Mouse (Mus musculus) embryonic facial prominence, embryonic 10.5 days (tissue): ENCODE measurements at regions not wholly inside any gene's neighbourhood (a gene's known extent, or its start where the extent isn't known, plus 50 kb on each side); places are given as distances from the start of the nearest gene placed in this dataset.

Source experiments
- DNase-seq: peaks from one replicate; pipeline ENCODE4 v3.0.0-alpha.2; 2017; ENCODE audit warnings: low spot score
- H3K27ac ChIP-seq: fragments of 300-500 bp; sonication (generic); replicated peaks from 2 replicates; pipeline ENCODE4 v1.5.1; 2016; ENCODE audit warnings: mild to moderate bottlenecking
- H3K27me3 ChIP-seq: fragments of 300-500 bp; sonication (generic); replicated peaks from 2 replicates; pipeline ENCODE4 v1.6.1; 2016; ENCODE audit warnings: low read depth, mild to moderate bottlenecking; ENCODE audit not compliant: poor library complexity, severe bottlenecking
- H3K36me3 ChIP-seq: fragments of 300-500 bp; sonication (generic); replicated peaks from 2 replicates; pipeline ENCODE4 v1.6.1; 2016; ENCODE audit warnings: mild to moderate bottlenecking, moderate library complexity
- H3K4me1 ChIP-seq: fragments of 300-500 bp; sonication (generic); 2 replicates; pipeline ENCODE4 v1.6.1; 2016
- H3K4me3 ChIP-seq: fragments of 300-500 bp; sonication (generic); 2 replicates; pipeline ENCODE4 v1.5.1; 2016; ENCODE audit warnings: mild to moderate bottlenecking, moderate library complexity
- H3K9me3 ChIP-seq: fragments of 300-500 bp; sonication (generic); 2 replicates; pipeline ENCODE4 v1.6.1; 2016; ENCODE audit warnings: mild to moderate bottlenecking
- WGBS: fragments of 180-500 bp; shearing (Covaris S2); methylation state at CpG from one replicate; pipeline ENCODE4 v1.1.7; 2016; 5-methylcytosine and 5-hydroxymethylcytosine counted together

DNA sequence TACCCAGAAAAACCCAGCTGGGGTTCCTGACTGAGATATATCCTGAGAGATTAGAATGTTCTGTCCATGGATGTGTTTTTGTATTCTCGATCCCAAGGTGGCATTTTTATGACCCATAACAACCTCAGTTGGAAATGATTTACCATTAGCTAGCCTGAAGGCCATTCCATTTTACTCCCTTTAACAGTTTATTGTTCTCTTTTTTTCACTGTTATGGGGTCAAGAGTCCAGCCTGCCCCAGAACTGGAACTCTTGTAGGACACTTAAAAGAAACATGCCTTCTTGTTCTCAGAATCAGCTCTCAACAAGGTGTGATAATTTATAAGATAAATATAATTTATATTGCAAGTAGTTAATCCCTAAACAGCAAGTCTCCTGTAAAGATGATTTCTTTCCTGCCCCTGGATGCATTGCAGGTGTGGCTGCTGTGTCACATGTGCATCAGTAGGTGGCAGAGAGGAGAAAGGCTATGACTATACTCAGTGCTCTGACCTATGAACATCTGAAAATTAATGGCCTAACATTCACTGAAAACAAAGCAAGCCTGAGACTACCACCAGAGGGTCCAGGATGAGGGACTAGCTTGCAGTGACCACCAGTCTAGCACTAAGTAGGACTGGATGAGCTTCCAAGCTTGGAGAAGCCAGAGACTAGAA, 181.6 kb upstream of the Gm527 start:
- Histone ChIP-seq H3K4me3 (no peak overlapping the region), H3K27me3 (no peaks in the 10 kb centered on the region)
- WGBS = 93% methylated on average over 1 of the region's 1 CpGs

DNA sequence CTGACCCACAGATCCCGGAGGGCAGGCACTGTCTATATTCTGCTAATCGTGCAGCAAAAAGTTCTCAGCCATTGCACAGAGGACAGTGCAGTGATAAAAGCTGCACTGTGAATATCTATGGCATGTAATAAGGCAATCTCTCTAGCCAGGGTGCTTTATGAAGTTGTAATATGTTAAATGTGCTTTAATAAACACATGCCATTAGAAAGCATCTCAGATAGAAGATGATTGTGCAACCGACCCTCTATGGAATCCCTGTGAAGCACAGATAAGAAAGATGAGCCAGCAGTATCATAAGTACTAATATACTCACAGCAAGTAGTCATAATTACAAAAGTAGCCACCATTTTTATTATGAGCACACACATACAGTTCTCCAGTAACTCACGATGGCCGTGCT, 214.3 kb upstream of the Gm527 start:
- Histone ChIP-seq H3K36me3 (no peaks in the 10 kb centered on the region), H3K4me1 (no peaks in the 10 kb centered on the region), H3K27ac (no peak overlapping the region), H3K9me3 (no peaks in the 10 kb centered on the region), H3K27me3 (no peaks in the 10 kb centered on the region), H3K4me3 (no peak overlapping the region)
- DNase-seq = no peak
- 92% methylated on average over 5 of the region's 5 CpGs for WGBS

More for the DNA sequence above, 181.6 kb upstream of the Gm527 start:
- Histone ChIP-seq H3K4me1 (no peaks in the 10 kb centered on the region), H3K27ac (no peak overlapping the region), H3K36me3 (no peaks in the 10 kb centered on the region), H3K9me3 (no peaks in the 10 kb centered on the region)
- no peak for DNase-seq

DNA sequence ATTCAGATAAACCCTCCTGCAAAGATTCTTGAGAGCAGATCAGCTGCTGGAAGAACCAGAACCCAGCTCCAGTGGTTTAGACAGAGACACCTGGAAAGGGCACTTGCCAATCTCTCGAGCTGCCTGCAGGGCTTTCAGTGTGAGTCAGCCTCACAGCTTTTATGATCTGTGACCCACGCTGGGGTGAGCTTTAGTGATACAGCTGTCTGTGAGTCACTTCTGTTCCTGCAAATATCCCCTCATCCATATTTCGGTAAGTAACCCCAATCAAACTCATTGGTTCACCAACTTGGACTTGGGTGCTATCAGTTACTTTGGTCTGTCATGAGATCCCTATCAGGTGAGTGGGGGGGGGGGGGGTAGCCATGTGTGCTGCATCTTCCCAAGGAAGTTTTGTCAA, 216.6 kb upstream of the Gm527 start:
- Histone ChIP-seq H3K36me3 (no peaks in the 10 kb centered on the region), H3K4me3 (no peak overlapping the region), H3K27me3 (no peaks in the 10 kb centered on the region), H3K4me1 (no peaks in the 10 kb centered on the region), H3K9me3 (no peaks in the 10 kb centered on the region), H3K27ac (no peak overlapping the region)
- 77% methylated on average over 3 of the region's 3 CpGs for WGBS
- DNase-seq = no peak

DNA sequence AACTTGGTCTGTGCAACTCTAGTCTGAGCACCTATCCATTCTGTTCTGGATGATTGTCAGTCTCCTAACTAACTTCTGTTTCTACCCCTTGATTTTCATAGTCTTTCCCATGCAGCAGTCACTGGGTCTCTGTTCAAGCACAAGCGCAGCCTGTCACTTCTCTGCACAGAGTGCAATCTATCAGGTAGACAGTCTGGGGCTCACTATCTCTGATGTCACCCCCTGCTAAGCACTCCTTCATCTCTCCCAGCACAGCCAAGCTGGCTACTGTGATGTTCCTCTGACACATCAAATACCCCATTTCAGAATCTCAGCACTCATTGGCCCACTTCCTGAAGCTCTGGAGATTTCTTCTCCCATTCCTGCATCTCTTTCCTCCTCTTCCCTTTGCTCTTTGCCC, 220.9 kb upstream of the Fscb start:
- H3K27ac ChIP-seq = no peak overlapping the region
- H3K27me3 ChIP-seq = no peaks in the 10 kb centered on the region
- WGBS = 85% methylated on average over 1 of the region's 1 CpGs
- DNase-seq = no peak
- no peaks in the 10 kb centered on the region for H3K9me3 ChIP-seq
- H3K36me3 ChIP-seq = no peaks in the 10 kb centered on the region
- peaks cover 9% of the 10 kb centered on the region for H3K4me1 ChIP-seq
- H3K4me3 ChIP-seq = no peak overlapping the region

DNA sequence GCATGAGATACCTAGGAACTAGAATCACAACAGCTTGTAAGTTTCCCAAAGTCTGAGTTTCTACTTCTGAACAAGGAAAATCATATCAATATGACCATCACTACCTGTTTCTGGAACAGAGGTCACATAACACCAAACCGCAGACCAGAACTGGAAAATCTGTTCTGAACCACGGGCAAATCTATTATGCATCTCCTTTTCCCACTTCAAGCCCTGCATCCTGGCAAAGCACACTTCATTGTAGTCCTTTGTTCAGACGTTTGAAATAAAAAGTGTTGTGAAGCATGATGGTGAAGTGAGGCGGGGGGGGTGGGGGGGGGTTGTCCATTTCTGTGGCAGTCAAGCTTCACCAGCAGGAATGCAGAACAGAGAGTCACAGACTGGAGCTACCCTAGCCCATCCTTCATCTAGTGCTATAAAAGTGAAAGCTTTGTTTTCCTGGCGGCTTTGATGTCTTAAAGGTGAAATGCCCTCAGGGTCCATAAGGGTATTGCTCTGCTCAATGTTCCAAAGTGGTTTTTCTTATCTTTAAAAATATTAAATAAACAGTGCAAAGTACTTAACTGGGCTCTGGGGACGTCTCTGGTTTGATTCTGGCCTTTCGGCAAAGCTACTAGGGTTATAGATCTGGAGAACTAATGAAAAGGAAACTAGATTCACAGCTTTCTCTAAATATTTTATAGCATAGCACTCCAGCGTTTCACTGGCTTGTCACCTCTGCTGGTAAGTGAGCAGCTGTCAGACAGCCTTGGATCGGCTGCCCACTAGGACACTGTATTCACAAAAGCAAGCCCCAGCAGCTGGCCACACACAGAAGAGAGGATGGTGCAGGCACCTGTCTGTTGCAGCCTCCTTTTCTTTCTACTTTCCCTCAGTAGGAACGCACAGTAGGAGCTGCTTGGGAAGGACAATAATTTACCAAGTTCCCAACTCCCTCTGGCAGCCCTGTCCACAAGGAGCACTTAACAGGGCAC, 218.0 kb upstream of the Fscb start:
- peak; percentile 9 for DNase-seq
- Histone ChIP-seq H3K9me3 (no peaks in the 10 kb centered on the region), H3K27me3 (no peaks in the 10 kb centered on the region), H3K27ac (no peak overlapping the region), H3K4me3 (no peak overlapping the region), H3K36me3 (no peaks in the 10 kb centered on the region), H3K4me1 (peaks cover 9% of the 10 kb centered on the region)
- 45% methylated on average over 10 of the region's 10 CpGs for WGBS

DNA sequence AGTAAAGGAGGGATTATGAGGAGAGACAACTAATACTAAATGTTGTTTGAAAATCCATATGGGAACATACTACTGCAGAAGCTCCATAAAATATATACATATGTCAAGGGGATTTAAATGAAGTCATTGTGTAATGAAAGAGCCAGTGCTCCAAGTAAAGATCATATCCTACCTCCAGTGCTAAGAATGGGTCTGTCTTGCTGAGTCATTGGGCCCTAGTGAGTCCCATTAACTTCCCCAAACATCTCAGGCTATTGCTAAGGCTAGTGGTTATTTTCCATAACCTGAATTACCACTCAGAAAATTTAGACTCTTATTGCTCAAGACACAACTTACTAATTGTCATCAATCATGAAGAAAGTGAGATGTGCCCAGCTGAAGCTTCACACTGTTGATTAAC, 215.2 kb upstream of the Fscb start:
- Histone ChIP-seq H3K4me3 (no peak overlapping the region), H3K27ac (no peak overlapping the region), H3K36me3 (no peaks in the 10 kb centered on the region)

DNA sequence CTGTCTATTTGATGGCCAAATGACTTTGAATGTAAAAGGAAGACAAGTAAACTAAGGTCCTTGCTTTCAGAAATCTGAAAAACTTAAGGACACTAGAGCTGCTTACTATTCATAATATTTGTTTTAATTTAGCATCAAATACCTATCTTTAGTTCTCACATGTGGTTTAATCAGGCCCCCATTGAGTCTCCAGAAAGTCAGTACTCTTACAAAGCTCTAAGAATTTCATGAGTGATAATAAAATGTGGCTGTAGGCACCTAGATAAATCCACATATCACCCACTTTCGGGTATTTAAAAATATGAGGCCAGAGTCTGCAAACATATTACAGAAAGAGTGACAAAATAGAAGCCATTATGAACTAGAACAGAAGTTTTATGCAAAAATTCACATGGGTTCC, 214.1 kb upstream of the Fscb start:
- 80% methylated on average over 1 of the region's 1 CpGs for WGBS
- no peak overlapping the region for H3K4me3 ChIP-seq
- H3K27ac ChIP-seq = no peak overlapping the region
- H3K36me3 ChIP-seq = no peaks in the 10 kb centered on the region
- DNase-seq = no peak
- H3K4me1 ChIP-seq = peaks cover 9% of the 10 kb centered on the region
- H3K9me3 ChIP-seq = no peaks in the 10 kb centered on the region
- no peaks in the 10 kb centered on the region for H3K27me3 ChIP-seq

More for the DNA sequence above, 215.2 kb upstream of the Fscb start:
- H3K9me3 ChIP-seq = no peaks in the 10 kb centered on the region
- DNase-seq = no peak
- no peaks in the 10 kb centered on the region for H3K27me3 ChIP-seq
- peaks cover 9% of the 10 kb centered on the region for H3K4me1 ChIP-seq

DNA sequence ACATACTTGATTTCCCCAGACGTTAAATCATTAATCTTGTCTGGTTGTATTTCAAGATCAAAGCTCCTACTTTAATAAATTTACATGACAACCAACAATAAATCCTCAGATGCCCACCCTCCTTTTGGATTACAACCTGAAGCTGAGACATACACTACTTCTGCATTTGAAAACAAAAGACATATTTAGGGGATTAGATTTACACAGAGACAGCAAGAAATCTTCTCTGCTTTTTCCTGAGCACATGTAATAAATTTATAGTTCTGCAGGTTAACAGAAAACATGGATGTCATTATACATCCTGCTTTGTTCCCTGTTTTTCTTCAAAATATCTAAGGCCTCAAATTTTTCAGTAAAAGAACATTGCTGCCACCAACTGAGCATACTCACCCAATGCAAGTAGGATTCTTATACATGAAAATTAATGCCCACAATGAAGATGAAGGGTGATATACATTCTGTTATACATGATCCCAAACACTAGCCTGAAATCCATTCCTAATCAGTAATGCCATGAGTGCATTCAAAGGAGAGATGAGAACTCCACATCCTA, 166.4 kb upstream of the Fscb start:
- no peaks in the 10 kb centered on the region for H3K36me3 ChIP-seq

DNA sequence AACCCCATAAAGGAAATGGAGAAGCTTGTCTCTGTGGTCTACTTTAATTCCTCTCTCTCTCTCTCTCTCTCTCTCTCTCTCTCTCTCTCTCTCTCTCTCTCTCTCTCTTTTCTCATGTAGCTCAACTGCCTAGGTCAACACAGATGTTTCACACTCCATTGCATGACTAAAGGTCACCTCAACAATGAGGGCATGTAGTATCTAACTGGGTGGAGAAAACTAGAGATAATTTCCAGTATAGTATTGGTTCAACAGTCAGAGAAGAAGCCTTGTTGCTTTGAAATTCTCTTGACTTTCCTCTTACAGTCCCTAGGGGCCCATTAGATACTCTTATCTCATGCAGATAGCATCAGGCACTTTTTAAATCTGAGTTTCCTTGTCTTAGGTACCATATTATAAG, 140.4 kb upstream of the Fscb start:
- no peak for DNase-seq
- Histone ChIP-seq H3K4me1 (no peaks in the 10 kb centered on the region), H3K27me3 (no peaks in the 10 kb centered on the region), H3K9me3 (no peaks in the 10 kb centered on the region), H3K4me3 (no peak overlapping the region), H3K27ac (no peak overlapping the region), H3K36me3 (no peaks in the 10 kb centered on the region)

More for the DNA sequence above, 166.4 kb upstream of the Fscb start:
- no peaks in the 10 kb centered on the region for H3K4me1 ChIP-seq
- DNase-seq = no peak
- no peak overlapping the region for H3K27ac ChIP-seq
- WGBS = 74% methylated on average over 1 of the region's 1 CpGs
- no peaks in the 10 kb centered on the region for H3K9me3 ChIP-seq
- no peak overlapping the region for H3K4me3 ChIP-seq
- no peaks in the 10 kb centered on the region for H3K27me3 ChIP-seq
